Mouse (Mus musculus) left cerebral cortex, adult 2 months (tissue): ENCODE data around the gene Cstl1. TPM values are rescaled to one million over a fixed set of nuclear protein-coding genes. Genes with fewer than 3 reads are reported as not detected.
"Not testable (repeated sequence)": the region's sequence is repeated elsewhere in the genome, so short reads cannot be mapped to it uniquely, and the experiment has no call there.

ENCODE experiments used
- DNase-seq, 2 experiments: peaks; one replicate each; pipeline ENCODE4 v3.0.0; 2021 to 2022; ENCODE audit warnings: low spot score in 2 of 2, mixed read lengths in 1 of 2; ENCODE audit errors: extremely low spot score in 1 of 2
- H3K27ac ChIP-seq: fragments of 200-600 bp; 2 replicates; pipeline ENCODE4 v1.8.1; 2022
- H3K4me3 ChIP-seq: fragments of 200-600 bp; 2 replicates; pipeline ENCODE4 v1.8.1; 2022
- CTCF ChIP-seq: fragments of 200-600 bp; IDR thresholded peaks from 2 replicates; pipeline ENCODE4 v1.8.1; 2022; ENCODE audit warnings: antibody characterized with exemption, mild to moderate bottlenecking, moderate library complexity
- intact Hi-C: fragments of 180-260 bp; cut with DNase I; formaldehyde crosslinking; loops from one replicate; pipeline ENCODE4 v1.15.1; 2025
- total RNA-seq, 2 experiments: library from RNA; stranded (reverse); gene quantifications; 2 replicates each; pipeline ENCODE4 v1.2.3; 2021

The Cstl1 gene
- total RNA-seq, 2 experiments from 2014 or later = 1.1 to 1.2 TPM

DNA sequence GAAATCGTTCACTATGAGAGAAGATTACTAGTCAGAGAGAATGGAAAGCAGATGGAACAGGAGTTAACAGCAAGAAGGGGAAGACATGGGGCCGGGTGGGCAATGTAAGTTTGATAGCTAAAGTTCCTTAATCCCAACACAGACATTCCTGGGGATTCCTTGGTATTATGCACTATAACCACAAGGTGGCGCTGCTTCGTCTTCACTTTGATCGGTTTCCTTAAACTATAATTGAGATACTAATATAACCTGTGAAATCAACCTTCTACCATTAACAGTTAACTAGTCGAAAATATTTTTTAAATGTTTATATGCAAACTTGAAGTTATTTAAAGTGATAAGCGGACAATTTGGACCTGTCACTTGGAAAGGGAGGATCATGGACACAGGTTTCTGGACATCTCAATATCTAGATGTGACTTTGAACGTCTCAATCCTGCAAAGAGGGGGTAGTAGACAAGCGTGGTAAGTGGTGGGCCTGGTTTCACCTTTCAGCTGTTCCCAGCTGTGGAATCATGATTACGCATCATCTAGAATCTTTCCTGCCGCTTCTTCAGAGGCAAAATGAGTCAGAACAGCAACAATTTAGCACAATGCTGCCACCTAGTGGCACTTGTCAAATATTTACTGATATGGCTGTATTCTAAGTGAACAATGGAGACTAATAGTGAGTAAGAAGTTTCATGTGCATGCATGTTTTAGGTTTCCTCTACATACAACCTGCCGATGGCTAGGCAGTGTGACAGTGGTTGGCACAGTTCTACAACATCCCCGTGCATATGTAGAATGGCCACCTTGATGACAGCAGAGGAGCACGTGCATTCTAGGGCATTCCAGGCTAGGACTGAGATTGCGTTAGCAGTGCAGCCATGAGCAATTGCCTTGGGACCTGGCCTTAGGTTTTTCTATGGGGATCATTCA lies 2.0 kb downstream of the Cstl1 start:
- intact Hi-C loops = loop anchor here (1.0 to 5.0 kb wide), 2 partner anchors 100 to 150 kb away; no protein-coding TSS in a partner anchor
- Histone ChIP-seq H3K27ac (peak overlapping the region; percentile 56; the same call in 1 of the 2 replicates), H3K4me3 (peak overlapping the region; percentile 58)
- peak; percentile 62 for TF ChIP-seq CTCF
- peak; percentile 72 to 76 for DNase-seq

DNA sequence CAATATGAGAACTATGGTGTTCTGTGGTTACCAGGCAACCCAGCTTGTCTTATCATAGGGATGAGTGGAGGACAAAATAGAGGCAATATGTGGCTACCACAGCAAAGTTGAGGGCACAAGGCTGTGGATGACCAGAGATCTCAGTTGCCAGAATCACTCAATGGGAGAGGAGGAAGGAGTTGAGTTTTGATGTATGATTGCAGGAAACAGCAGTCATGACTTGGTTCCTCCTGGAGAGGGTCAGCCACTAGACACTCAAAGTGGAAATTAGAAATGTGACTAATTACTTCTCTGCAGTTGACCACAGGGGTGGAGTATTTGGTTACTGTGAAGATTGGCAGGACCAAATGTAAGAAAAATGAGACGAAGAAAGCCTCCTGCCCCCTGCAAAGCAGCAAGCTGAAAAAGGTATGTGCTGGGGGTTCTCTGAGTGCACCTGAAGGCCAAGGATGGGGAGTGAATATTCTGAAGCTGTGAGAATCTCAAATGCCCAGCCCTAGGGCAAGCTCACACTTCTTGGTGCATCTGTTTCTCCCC lies 4.2 kb downstream of the Cstl1 start:
- H3K27ac ChIP-seq = no peak overlapping the region
- H3K4me3 ChIP-seq = no peak overlapping the region
- intact Hi-C loops = loop anchor here (5.0 kb wide), 1 partner anchor 98 kb away; no protein-coding TSS in a partner anchor
- no peak for TF ChIP-seq CTCF
- DNase-seq = no peak

- TF ChIP-seq CTCF = no peak
- Histone ChIP-seq H3K4me3 (no peak overlapping the region), H3K27ac (no peak overlapping the region)
- intact Hi-C loops = no loop called here
- DNase-seq = no peak
Measured at GRCm38 (mm10) chr2:148763648-148764388, 13.7 kb downstream of the Cstl1 start.

- H3K4me3 ChIP-seq, DNase-seq, intact Hi-C loops, H3K27ac ChIP-seq: not testable (repeated sequence)
Measured at GRCm38 (mm10) chr2:148771397-148771796, 21.2 kb downstream of the Cstl1 start, which contains the start of gene Cst11. Cst11 (minus strand) TSS chr2:148771497.

GRCm38 (mm10) chr2:148781709-148782108 lies 31.6 kb downstream of the Cstl1 start, which contains the start of gene 8030411F24Rik:
8030411F24Rik (plus strand) TSS chr2:148782009.
- H3K27ac ChIP-seq = no peak within 1 kb of the TSS
- DNase-seq = no peak
- no peak for TF ChIP-seq CTCF
- no peak within 1 kb of the TSS for H3K4me3 ChIP-seq
- intact Hi-C loops = no loop called here

DNA sequence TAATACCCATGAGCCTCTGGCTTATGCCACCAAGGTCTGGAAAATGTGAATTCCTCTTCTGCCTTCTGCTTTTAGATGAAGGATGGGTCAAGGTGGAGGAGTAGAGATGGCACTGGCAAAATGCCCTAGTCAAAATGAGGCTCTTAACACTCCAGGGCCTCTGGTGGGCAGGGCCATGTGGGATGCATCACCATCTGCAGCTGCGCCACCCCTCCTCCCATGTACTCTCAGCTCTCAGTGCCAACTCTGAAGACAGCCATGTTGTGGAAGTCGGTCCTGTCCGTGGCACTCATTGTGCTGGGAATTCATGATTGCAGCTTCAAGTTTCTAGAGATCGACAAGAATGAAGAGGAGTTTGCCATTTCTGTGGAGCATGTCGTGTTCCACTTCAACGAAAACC lies 39.0 kb downstream of the Cstl1 start, which contains the start of gene Cst12:
Gene Cst12 (plus strand): TSS at position 220 of the 400 bp plus-strand sequence.
- no peak for TF ChIP-seq CTCF
- no peak within 1 kb of the TSS for H3K4me3 ChIP-seq
- intact Hi-C loops = no loop called here
- no peak for DNase-seq
- H3K27ac ChIP-seq = no peak within 1 kb of the TSS

DNA sequence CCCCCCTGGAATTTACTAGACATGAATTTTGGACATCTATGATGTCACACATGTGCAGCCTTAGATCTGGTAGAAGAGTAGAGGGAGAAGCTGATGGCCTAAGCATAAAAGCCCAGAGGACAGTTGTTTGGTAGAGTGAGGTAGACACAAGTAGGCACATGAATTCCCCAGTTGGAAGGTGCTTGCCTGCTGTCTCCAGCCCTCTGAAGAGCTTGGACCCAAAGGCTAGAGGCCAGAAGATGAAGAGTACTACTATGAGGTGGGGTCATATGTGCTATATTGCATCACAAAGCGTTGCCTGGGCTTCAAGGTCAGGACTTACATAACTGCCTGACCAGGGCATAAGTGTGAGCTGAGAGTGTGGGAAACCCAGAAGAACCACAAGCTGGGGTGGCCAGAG lies 48.3 kb downstream of the Cstl1 start, which contains the start of gene Cst8:
Gene Cst8 (plus strand): TSS at position 301 of the 400 bp plus-strand sequence.
- Histone ChIP-seq H3K4me3 (no peak within 1 kb of the TSS), H3K27ac (no peak within 1 kb of the TSS)
- no peak for TF ChIP-seq CTCF
- DNase-seq = no peak
- intact Hi-C loops = no loop called here

DNA sequence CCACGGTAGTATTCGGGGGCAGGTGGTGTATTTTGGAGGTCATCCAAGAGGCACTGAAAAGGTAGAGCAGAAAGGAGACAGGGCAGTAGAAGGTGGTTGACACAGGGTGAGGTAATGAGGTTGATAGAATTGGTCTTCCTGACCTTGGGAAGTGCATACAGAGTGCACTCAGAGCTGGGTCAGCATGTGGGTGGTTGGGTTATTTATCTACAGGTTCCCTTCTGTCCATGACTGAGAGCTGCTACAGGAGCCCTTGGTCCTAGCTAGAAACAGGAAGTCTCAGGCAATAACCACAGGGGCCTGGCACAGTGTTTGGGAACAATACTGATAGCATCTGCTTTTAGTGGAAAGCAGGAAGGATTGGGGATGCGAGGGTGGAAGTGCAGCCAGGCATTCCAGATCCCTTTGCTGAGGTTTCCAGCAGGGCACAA lies 51.3 kb downstream of the Cstl1 start:
- DNase-seq = no peak
- no peak for TF ChIP-seq CTCF
- H3K27ac ChIP-seq = no peak overlapping the region

More for the DNA sequence above, 51.3 kb downstream of the Cstl1 start:
- intact Hi-C loops = no loop called here
- H3K4me3 ChIP-seq = no peak overlapping the region

Other genes starting within 250 kb of the Cstl1 start
- gene Nxt1, start 77.8 kb upstream of the Cstl1 start, total RNA-seq = 10 to 100 TPM; 11.7 to 12.0 TPM
- gene Gzf1, start 69.3 kb upstream of the Cstl1 start, total RNA-seq = 10 to 100 TPM; 29.0 to 30.0 TPM
- 100 to 1,000 TPM; 343 to 352 TPM for gene Napb, start 17.9 kb upstream of the Cstl1 start, total RNA-seq
- gene Cst11, start 21.1 kb downstream of the Cstl1 start, total RNA-seq = not detected
- not detected for gene 8030411F24Rik, start 31.7 kb downstream of the Cstl1 start, total RNA-seq
- gene Cst12, start 39.0 kb downstream of the Cstl1 start, total RNA-seq = 1 to 10 TPM; 2.1 to 2.4 TPM
- gene Cst8, start 48.4 kb downstream of the Cstl1 start, total RNA-seq = not detected
- gene Cst13, start 69.7 kb downstream of the Cstl1 start, total RNA-seq = not detected
- not detected for gene Cst9, start 84.8 kb downstream of the Cstl1 start, total RNA-seq
- not detected for gene 9230104L09Rik, start 114.7 kb downstream of the Cstl1 start, total RNA-seq
- gene Cst3, start 125.3 kb downstream of the Cstl1 start, total RNA-seq = 1,000 to 10,000 TPM; 1,809 to 1,890 TPM